Mouse (Mus musculus) limb, embryonic 10.5 days (tissue): ENCODE data around the gene Nvl. TPM values are rescaled to one million over a fixed set of nuclear protein-coding genes. Genes with fewer than 3 reads are reported as not detected.

Experiments
- DNase-seq: peaks from one replicate; pipeline ENCODE4 v3.0.0-alpha.2; 2017; ENCODE audit warnings: low spot score
- H3K27ac ChIP-seq: fragments of 300-500 bp; sonication (generic); 2 replicates; pipeline ENCODE4 v1.5.1; 2016; ENCODE audit warnings: mild to moderate bottlenecking
- H3K27me3 ChIP-seq: fragments of 300-500 bp; sonication (generic); 2 replicates; pipeline ENCODE4 v1.6.1; 2016; ENCODE audit warnings: low read depth, mild to moderate bottlenecking; ENCODE audit not compliant: poor library complexity, severe bottlenecking
- H3K36me3 ChIP-seq: fragments of 300-500 bp; sonication (generic); 2 replicates; pipeline ENCODE4 v1.6.1; 2016; ENCODE audit warnings: mild to moderate bottlenecking, moderate library complexity
- H3K4me1 ChIP-seq: fragments of 300-500 bp; sonication (generic); 2 replicates; pipeline ENCODE4 v1.6.1; 2016
- H3K4me3 ChIP-seq: fragments of 300-500 bp; sonication (generic); 2 replicates; pipeline ENCODE4 v1.5.1; 2016; ENCODE audit warnings: mild to moderate bottlenecking, moderate library complexity
- H3K9me3 ChIP-seq: fragments of 300-500 bp; sonication (generic); replicated peaks from 2 replicates; pipeline ENCODE4 v1.6.1; 2016; ENCODE audit warnings: mild to moderate bottlenecking
- WGBS: fragments of 180-500 bp; shearing (Covaris S2); methylation state at CpG from one replicate; pipeline ENCODE4 v1.1.7; 2016; 5-methylcytosine and 5-hydroxymethylcytosine counted together
- polyA plus RNA-seq: library from polyadenylated mRNA; unstranded; fragments of >200 nt; fragmentation: Nextera tagmentation; extraction: Ambion mirVana; gene quantifications from 2 replicates; pipeline ENCODE4 v1.2.1, GENCODE M21; 2016

The Nvl gene
- polyA plus RNA-seq, 1 experiment from 2014 or later: 49.2 TPM

DNA sequence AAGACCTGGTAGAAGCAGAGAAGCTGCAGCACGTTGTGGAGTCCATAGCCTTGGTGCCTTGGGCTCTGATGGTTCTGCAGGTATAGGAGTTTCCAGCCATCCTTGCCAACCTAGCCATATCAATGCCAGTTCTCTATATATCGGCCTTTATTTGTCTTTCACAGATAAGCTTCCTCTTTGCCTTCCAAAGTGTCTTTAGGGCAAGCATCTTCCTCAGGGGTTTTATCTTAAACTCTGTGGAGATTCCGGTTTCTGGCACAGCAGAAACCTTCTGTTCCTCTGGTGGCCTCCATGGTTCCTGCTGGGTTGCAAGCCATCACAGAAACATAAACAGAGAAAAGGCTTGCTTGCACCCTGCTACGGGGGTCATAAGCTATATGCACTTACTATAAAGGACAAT lies 91.1 kb downstream of the Nvl start:
- no peak for DNase-seq
- no peaks in the 10 kb centered on the region for H3K27me3 ChIP-seq
- WGBS: 92% methylated on average over 4 of the region's 4 CpGs
- H3K4me3 ChIP-seq: no peak overlapping the region
- H3K36me3 ChIP-seq: no peaks in the 10 kb centered on the region
- H3K9me3 ChIP-seq: no peaks in the 10 kb centered on the region
- H3K27ac ChIP-seq: no peak overlapping the region
- no peaks in the 10 kb centered on the region for H3K4me1 ChIP-seq

DNA sequence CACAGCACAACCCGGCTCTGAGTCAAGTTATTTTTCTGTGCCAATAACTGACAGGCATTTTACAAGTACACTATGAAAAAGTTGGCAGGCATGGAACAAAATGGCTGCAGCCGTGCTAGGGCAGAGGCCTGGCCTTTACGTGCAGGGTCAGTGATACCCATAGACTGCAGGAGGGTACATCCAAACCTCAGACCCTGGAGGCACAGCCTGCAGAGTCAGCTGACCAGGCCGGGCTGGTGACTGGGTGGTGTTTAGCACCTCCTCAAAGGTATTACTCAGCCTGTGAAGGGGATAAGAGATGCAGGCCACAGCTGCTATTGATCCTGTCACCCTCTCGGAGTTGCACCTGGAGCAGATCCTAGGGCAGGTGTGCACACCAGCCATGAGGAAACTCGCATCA lies 93.1 kb downstream of the Nvl start, which contains the start of gene 9130409I23Rik:
Gene 9130409I23Rik (plus strand): TSS at position 301 of the 400 bp plus-strand sequence.
- no peak for DNase-seq

DNA sequence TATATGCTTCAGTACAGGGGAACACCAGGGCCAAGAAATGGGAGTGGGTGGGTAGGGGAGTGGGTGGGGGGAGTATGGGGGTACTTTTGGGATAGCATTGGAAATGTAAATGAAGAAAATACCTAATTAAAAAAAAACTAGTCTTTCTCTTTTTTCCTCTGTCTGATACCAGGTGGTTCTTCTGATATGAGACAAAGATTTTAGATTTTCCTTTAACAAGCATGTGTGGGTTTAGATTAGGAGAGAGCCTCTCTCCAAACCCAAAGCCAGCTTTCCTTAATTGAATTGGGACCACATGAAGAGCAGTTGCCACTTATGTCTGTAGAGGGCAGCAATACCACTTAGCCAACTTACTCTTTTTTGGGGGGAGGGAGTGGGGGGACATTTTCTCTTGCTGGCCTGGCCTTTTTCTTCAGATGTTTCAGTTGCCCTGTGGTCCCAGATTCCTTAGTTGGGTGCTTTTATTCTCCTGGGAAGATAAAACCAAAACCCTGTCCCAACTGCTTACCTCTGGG lies 94.6 kb downstream of the Nvl start:
- H3K27ac ChIP-seq: no peak overlapping the region
- H3K36me3 ChIP-seq: no peaks in the 10 kb centered on the region
- no peaks in the 10 kb centered on the region for H3K27me3 ChIP-seq
- no peaks in the 10 kb centered on the region for H3K9me3 ChIP-seq
- DNase-seq: no peak
- H3K4me1 ChIP-seq: no peaks in the 10 kb centered on the region
- no peak overlapping the region for H3K4me3 ChIP-seq

More for the DNA sequence above, 93.1 kb downstream of the Nvl start, which contains the start of gene 9130409I23Rik:
- WGBS: 87% methylated on average over 6 of the region's 6 CpGs
- Histone ChIP-seq H3K27me3 (no peaks in the 10 kb centered on the region), H3K4me1 (no peaks in the 10 kb centered on the region), H3K4me3 (no peak within 1 kb of the TSS), H3K9me3 (no peaks in the 10 kb centered on the region), H3K27ac (no peak within 1 kb of the TSS), H3K36me3 (no peaks in the 10 kb centered on the region)

DNA sequence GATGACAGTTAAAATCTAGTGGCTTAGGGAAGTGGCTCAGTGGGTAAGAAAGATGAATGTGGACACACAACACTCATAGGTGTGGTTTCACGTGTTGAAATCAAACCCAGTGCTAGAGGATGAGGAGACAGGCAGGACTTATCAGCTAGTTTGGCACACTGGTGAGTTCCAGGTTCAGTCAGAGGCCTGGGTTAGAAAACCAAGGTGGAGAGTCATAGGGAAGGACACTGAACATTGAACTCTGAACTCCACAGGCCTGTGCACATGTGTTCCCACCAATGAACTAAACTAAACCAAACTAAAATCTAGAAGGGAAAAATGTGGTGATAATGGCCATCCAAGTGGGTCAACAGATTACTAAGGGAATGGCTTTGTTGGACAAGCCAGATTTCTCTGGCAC lies 96.5 kb downstream of the Nvl start:
- H3K36me3 ChIP-seq: no peaks in the 10 kb centered on the region
- H3K4me3 ChIP-seq: no peak overlapping the region
- WGBS: 76% methylated on average over 1 of the region's 1 CpGs
- no peaks in the 10 kb centered on the region for H3K9me3 ChIP-seq
- DNase-seq: no peak
- no peaks in the 10 kb centered on the region for H3K4me1 ChIP-seq
- H3K27me3 ChIP-seq: no peaks in the 10 kb centered on the region
- H3K27ac ChIP-seq: no peak overlapping the region

DNA sequence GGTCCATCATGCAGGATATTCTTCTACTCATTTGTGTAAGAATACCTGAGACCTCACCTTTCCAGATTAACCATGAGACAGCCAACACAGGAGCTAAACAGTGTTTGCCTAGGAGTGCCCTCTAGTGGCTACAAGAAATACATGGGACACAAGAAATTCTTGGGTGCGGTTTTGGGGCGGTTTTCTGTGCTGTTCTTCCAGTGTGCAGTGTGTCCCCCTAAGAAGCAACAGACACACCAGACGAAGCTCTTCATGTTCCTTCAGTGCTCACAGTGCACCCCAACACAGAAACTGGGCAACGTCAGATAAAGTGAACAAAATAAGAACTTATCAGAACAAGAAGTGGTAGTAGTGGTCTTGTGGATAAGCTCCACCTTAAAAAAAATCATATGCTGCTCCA lies 104.4 kb downstream of the Nvl start:
- Histone ChIP-seq H3K4me1 (no peaks in the 10 kb centered on the region), H3K4me3 (no peak overlapping the region), H3K9me3 (no peaks in the 10 kb centered on the region), H3K27me3 (0 out of 2 replicates have a peak, but pooled peaks cover 9% of the 10 kb centered on the region), H3K27ac (no peak overlapping the region), H3K36me3 (no peaks in the 10 kb centered on the region)
- DNase-seq: no peak
- WGBS: 19% methylated on average over 4 of the region's 4 CpGs

DNA sequence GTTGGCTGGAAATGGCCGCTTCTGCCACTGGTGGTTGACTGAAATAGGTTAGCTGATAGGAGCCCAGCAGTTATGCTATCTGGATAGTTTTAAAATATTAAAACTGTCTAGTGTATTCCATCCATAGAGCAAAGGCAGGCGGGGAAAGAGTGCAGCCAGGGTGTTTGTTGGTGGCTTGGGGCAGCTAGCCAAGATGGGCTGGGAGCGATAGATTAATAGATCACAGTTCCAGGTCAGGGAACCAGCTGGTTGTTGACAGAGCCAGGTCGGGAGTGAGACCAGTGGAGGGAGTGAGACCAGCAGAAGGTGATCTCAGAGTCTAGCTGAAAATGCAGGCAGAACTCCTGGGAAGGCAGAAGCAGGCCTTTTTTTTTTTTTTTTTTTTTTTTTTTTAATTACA lies 106.4 kb downstream of the Nvl start:
- Histone ChIP-seq H3K4me3 (no peak overlapping the region), H3K27ac (no peak overlapping the region), H3K27me3 (0 out of 2 replicates have a peak, but pooled peaks cover 9% of the 10 kb centered on the region), H3K36me3 (no peaks in the 10 kb centered on the region), H3K9me3 (no peaks in the 10 kb centered on the region), H3K4me1 (no peaks in the 10 kb centered on the region)
- DNase-seq: no peak
- 76% methylated on average over 4 of the region's 4 CpGs for WGBS

Other genes starting within 250 kb of the Nvl start
- 163 and 166 TPM in 2 replicates for gene Pycr2, start 239.9 kb downstream of the Nvl start, polyA plus RNA-seq
- 0.23 and 0.33 TPM in 2 replicates for gene Lefty1, start 209.2 kb downstream of the Nvl start, polyA plus RNA-seq
- gene Tmem63a, start 201.9 kb downstream of the Nvl start, polyA plus RNA-seq: 2.9 and 6.2 TPM in 2 replicates
- gene Ephx1, start 123.3 kb downstream of the Nvl start, polyA plus RNA-seq: 0.87 and 1.4 TPM in 2 replicates
- gene 9130409I23Rik, start 93.0 kb downstream of the Nvl start, polyA plus RNA-seq: not detected in 2 replicates
- 111 and 119 TPM in 2 replicates for gene Cnih4, start 489 bp upstream of the Nvl start, polyA plus RNA-seq
- gene Wdr26, start 67.8 kb upstream of the Nvl start, polyA plus RNA-seq: 25.0 and 27.7 TPM in 2 replicates
- 0.16 and 0.33 TPM in 2 replicates for gene Cnih3, start 208.4 kb upstream of the Nvl start, polyA plus RNA-seq